19 mouse cellular contexts compared by ENCODE assay signal in the genomic region with DNA sequence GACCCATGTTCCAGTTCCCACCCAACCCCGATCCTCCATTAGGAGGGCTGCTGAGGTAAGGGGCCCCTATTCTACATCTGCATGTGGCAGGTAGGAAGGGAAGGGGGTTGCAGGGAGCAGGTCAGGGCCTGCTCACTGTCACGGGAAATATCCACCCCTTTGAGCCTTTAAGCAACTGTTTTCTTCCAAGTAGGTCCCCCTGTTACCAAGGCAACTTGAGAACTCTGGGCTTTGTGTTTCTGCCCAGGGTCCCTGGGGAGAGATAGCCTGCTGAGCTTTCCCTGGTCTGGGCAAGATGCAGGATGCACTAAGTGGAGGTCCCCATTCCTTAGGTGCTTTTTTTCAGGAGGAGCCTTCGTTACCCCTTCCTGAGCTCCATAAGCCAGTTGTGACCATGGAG.
"Had no signal": no experiment of that assay in that cellular context is flagged by ENCODE, and none has a peak within 500 bp of the region (broad histone marks: within the 10 kb centered on the region; RNA-seq: fewer than 3 reads in every experiment).

No protein-coding gene starts in this region.

- DNase-seq: kidney, adult 18-20 months; kidney, adult 9 months; kidney, postnatal 14 days; kidney, postnatal 4 days; liver, postnatal 0 days; lung, embryonic 14.5 days; midbrain, embryonic 14.5 days; right cerebral cortex, adult 18-20 months; right cerebral cortex, postnatal 14 days; right cerebral cortex, postnatal 4 days; thymus, adult 2 months; thymus, postnatal 14 days; thymus, postnatal 4 days had no signal

- ATAC-seq: intestine, embryonic 16.5 days; liver, postnatal 0 days; lung, postnatal 0 days had no signal

- H3K36me3 ChIP-seq: limb, embryonic 15.5 days had no signal

- H3K27ac ChIP-seq: limb, embryonic 15.5 days; liver, embryonic 14.5 days; stomach, postnatal 0 days had no signal

- H3K4me2 ChIP-seq: limb, embryonic 15.5 days; liver, embryonic 11.5 days; lung, embryonic 14.5 days had no signal

- H3K9ac ChIP-seq: limb, embryonic 15.5 days; liver, embryonic 14.5 days; liver, postnatal 0 days; lung, embryonic 14.5 days had no signal

- H3K4me3 ChIP-seq: limb, embryonic 15.5 days had no signal

- H3K9me3 ChIP-seq: limb, embryonic 15.5 days had no signal
